Mouse (Mus musculus): ENCODE measurements around the gene Hba-a2.
"Not testable (repeated sequence)": the region's sequence is repeated elsewhere in the genome, so short reads cannot be mapped to it uniquely, and the experiment has no call there.

Hba-a2 gene

DNA sequence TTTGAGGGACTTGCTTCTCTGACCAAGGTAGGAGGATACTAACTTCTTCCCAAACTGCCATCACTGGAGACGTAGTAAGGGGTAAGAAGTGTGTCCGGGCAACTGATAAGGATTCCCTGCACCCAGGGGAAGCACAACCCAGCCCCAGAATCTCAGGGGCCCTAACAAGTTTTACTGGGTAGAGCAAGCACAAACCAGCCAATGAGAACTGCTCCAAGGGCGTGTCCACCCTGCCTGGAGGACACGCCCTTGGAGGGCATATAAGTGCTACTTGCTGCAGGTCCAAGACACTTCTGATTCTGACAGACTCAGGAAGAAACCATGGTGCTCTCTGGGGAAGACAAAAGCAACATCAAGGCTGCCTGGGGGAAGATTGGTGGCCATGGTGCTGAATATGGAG, at the start of gene Hba-a2:
Gene Hba-a2 (plus strand): TSS at position 287 of the 400 bp plus-strand sequence.
- peaks cover 32% of the 10 kb centered on the region for H3K27me3 ChIP-seq (ENCODE audit: insufficient read depth, low read length)
- H3K9me3 ChIP-seq (ENCODE audit: low read length); H3K36me3 ChIP-seq (ENCODE audit: insufficient read depth, low read length); H3K4me3 ChIP-seq (replicated peaks; ENCODE audit: low read length); H3K4me1 ChIP-seq (replicated peaks; ENCODE audit: low read depth, low read length): not testable (repeated sequence)

DNA sequence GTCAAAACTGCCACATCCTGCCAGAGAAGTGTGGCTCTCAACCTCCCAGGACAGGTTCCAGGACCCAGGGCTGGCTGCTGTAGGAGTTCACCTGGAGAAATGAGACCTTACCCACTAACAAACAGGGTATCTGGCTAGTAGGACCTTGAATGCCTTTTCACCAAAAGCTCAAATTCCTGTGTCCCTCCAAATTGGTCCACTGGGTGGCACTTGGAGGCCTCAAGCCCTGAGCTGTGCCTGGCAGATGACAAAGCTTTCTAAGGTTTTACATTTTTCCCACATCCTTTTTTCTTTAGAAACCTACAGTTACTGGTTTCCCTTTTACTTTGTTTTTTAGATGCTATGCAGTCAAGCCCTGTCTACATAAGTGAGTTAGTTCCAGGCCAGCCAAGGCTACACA, 49.2 kb upstream of the Hba-a2 start:
- Histone ChIP-seq H3K4me3 (replicated peaks; ENCODE audit: low read length) (no peak overlapping the region), H3K9me3 (ENCODE audit: low read length) (no peaks in the 10 kb centered on the region)
- TF ChIP-seq POU5F1 (IDR thresholded peaks at IDR 0.05; ENCODE audit: borderline replicate concordance, low read length) (no peak), NANOG (IDR thresholded peaks at IDR 0.05; ENCODE audit: borderline replicate concordance, low read length) (no peak), CTCF (conservative IDR thresholded peaks at IDR 0.05; ENCODE audit: low read length) (no peak)

DNA sequence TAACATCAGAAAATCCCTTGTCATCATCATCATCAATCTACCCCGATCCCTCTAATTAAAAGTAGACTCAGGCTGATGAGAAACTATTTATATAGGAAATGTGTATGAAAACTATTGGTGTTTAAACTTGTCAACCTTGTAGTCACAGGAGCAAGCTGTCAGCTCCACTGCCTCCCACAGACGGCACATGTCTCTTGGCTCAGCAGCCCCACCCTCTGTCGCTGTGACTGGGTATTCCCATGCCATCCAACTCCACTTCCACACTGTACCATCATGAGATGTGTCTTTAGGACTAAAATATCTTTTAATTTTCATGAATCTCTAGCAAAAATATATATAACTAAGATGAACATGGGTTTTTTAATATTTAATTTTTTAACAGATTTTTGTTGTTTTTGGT, 47.9 kb upstream of the Hba-a2 start:
- TF ChIP-seq NANOG (IDR thresholded peaks at IDR 0.05; ENCODE audit: borderline replicate concordance, low read length) = no peak
- TF ChIP-seq CTCF (conservative IDR thresholded peaks at IDR 0.05; ENCODE audit: low read length) = no peak
- TF ChIP-seq POU5F1 (IDR thresholded peaks at IDR 0.05; ENCODE audit: borderline replicate concordance, low read length) = no peak
- H3K4me3 ChIP-seq (replicated peaks; ENCODE audit: low read length) = no peak overlapping the region
- no peaks in the 10 kb centered on the region for H3K27me3 ChIP-seq (ENCODE audit: insufficient read depth, low read length)
- H3K4me1 ChIP-seq (replicated peaks; ENCODE audit: low read depth, low read length) = peaks cover 12% of the 10 kb centered on the region
- peaks cover 82% of the 10 kb centered on the region for H3K36me3 ChIP-seq (ENCODE audit: insufficient read depth, low read length)
- H3K9me3 ChIP-seq (ENCODE audit: low read length) = no peaks in the 10 kb centered on the region

More for the DNA sequence above, 49.2 kb upstream of the Hba-a2 start:
- Histone ChIP-seq H3K4me1 (replicated peaks; ENCODE audit: low read depth, low read length) (peaks cover 19% of the 10 kb centered on the region), H3K27me3 (ENCODE audit: insufficient read depth, low read length) (no peaks in the 10 kb centered on the region), H3K36me3 (ENCODE audit: insufficient read depth, low read length) (peaks cover 85% of the 10 kb centered on the region)

DNA sequence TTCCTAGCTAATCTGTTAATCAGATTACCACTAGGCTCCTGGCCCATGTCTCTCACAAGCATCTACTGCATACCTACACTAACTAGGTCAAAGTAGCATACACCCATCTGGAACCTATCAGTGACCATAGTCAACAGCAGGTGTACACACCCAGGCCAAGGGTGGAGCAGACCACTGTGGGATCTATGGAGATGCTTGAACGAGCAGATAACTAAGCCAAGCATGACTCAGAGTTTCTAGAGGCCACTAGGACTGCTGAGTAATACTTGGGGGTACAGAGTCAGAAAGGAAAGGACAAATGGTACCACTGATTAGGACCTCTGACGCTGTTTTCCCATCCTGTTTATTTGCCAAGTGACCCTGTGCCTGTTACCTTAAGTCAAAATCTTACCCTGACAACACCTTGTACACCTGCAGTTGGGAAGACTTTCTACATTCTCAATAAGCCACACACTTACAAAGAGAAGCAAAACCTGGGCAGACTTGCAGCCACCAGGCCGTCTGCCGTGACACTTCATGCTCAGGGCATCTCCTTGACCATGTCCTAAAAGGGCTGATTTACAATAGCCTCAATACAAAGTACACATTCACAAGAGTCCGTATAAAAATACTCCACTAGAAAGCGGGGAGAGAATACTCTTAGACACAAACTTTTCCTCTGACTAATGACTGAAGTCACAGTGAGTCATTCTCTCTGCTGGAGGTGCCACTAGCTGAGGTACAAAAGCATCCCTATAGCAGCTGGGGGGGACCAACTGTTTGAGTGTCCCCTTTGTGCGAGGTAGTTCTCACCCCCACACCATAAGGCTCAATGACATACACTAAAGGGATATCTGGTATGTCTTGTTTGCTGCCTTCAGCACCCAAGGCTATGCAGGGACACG, 45.2 kb upstream of the Hba-a2 start:
- TF ChIP-seq CTCF (conservative IDR thresholded peaks at IDR 0.05; ENCODE audit: low read length) = no peak
- TF ChIP-seq POU5F1 (IDR thresholded peaks at IDR 0.05; ENCODE audit: borderline replicate concordance, low read length) = no peak
- no peak for TF ChIP-seq NANOG (IDR thresholded peaks at IDR 0.05; ENCODE audit: borderline replicate concordance, low read length)
- Histone ChIP-seq H3K4me3 (replicated peaks; ENCODE audit: low read length) (no peak overlapping the region), H3K4me1 (replicated peaks; ENCODE audit: low read depth, low read length) (no peaks in the 10 kb centered on the region), H3K27me3 (ENCODE audit: insufficient read depth, low read length) (no peaks in the 10 kb centered on the region), H3K9me3 (ENCODE audit: low read length) (no peaks in the 10 kb centered on the region), H3K36me3 (ENCODE audit: insufficient read depth, low read length) (peaks cover 90% of the 10 kb centered on the region)

DNA sequence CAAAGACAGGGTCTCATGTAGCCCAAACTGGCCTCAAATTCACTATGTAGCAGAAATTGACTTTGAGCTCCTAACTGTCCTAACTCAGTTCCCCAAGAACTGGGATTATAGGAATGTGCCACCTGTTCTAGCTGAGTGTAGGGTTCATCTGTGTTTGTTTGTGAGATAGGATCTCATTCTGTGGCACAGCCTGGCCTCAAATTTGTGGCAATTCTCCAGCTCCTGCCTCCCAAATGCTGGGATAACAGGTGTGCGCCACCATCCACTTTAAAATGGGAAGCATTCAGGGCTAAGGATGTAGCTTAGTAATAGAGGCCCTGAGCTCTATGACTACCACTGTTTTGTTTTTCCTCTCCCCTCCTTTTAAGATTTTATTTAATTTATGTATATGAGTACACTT, 43.2 kb upstream of the Hba-a2 start:
- no peaks in the 10 kb centered on the region for H3K27me3 ChIP-seq (ENCODE audit: insufficient read depth, low read length)
- no peak overlapping the region for H3K4me3 ChIP-seq (replicated peaks; ENCODE audit: low read length)
- no peaks in the 10 kb centered on the region for H3K9me3 ChIP-seq (ENCODE audit: low read length)
- TF ChIP-seq CTCF (conservative IDR thresholded peaks at IDR 0.05; ENCODE audit: low read length) (no peak), POU5F1 (IDR thresholded peaks at IDR 0.05; ENCODE audit: borderline replicate concordance, low read length) (no peak), NANOG (IDR thresholded peaks at IDR 0.05; ENCODE audit: borderline replicate concordance, low read length) (no peak)
- no peaks in the 10 kb centered on the region for H3K4me1 ChIP-seq (replicated peaks; ENCODE audit: low read depth, low read length)
- H3K36me3 ChIP-seq (ENCODE audit: insufficient read depth, low read length) = peaks cover 73% of the 10 kb centered on the region

DNA sequence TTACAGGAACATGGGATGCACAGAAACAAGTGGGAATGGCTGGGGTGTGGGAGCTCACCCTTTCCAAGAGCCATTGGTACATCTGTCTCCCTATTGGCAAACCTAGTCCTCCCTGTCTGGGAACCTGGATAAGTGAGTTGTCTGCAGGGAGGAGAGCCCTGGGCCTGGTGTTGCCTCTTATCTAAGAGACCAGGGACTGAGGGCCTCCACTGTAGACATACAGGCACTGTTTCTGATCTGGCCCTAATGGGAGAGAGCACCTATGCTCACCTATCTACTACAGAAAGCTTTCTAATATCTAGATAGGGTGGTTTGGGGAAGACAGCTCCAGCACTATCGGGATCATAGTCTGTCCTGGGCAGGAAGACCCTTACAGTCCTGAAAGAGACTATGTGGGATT, 40.1 kb upstream of the Hba-a2 start:
- no peaks in the 10 kb centered on the region; the same call in 1 of the 2 replicates for H3K4me1 ChIP-seq (replicated peaks; ENCODE audit: low read depth, low read length)
- H3K27me3 ChIP-seq (ENCODE audit: insufficient read depth, low read length) = no peaks in the 10 kb centered on the region
- peaks cover 54% of the 10 kb centered on the region for H3K36me3 ChIP-seq (ENCODE audit: insufficient read depth, low read length)
- TF ChIP-seq NANOG (IDR thresholded peaks at IDR 0.05; ENCODE audit: borderline replicate concordance, low read length) = no peak
- TF ChIP-seq CTCF (conservative IDR thresholded peaks at IDR 0.05; ENCODE audit: low read length) = no peak
- no peak for TF ChIP-seq POU5F1 (IDR thresholded peaks at IDR 0.05; ENCODE audit: borderline replicate concordance, low read length)
- H3K9me3 ChIP-seq (ENCODE audit: low read length) = no peaks in the 10 kb centered on the region
- H3K4me3 ChIP-seq (replicated peaks; ENCODE audit: low read length) = no peak overlapping the region

DNA sequence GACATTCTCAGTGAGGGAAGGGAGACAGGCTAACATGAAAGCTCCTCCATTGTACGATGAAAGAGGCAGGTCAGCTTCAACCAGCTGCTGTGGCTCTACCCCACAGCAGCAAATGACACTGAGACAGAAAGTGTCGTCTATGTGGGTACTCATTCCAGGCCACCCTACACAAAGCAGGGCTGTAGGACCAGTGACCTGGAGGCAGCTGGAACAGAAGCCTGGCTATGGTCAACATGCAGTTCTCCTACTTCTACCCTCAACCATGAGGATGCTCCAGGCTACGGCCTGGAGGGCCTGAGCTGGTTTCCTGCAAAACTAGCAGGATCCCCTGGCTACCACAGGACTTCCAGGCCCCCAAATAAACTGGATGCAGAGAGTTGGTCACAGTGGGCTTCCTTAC, 39.7 kb upstream of the Hba-a2 start:
- TF ChIP-seq CTCF (conservative IDR thresholded peaks at IDR 0.05; ENCODE audit: low read length) = no peak
- no peak for TF ChIP-seq POU5F1 (IDR thresholded peaks at IDR 0.05; ENCODE audit: borderline replicate concordance, low read length)
- no peak for TF ChIP-seq NANOG (IDR thresholded peaks at IDR 0.05; ENCODE audit: borderline replicate concordance, low read length)
- Histone ChIP-seq H3K36me3 (ENCODE audit: insufficient read depth, low read length) (peaks cover 52% of the 10 kb centered on the region), H3K9me3 (ENCODE audit: low read length) (no peaks in the 10 kb centered on the region), H3K4me3 (replicated peaks; ENCODE audit: low read length) (no peak overlapping the region), H3K27me3 (ENCODE audit: insufficient read depth, low read length) (no peaks in the 10 kb centered on the region), H3K4me1 (replicated peaks; ENCODE audit: low read depth, low read length) (no peaks in the 10 kb centered on the region; the same call in 1 of the 2 replicates)

DNA sequence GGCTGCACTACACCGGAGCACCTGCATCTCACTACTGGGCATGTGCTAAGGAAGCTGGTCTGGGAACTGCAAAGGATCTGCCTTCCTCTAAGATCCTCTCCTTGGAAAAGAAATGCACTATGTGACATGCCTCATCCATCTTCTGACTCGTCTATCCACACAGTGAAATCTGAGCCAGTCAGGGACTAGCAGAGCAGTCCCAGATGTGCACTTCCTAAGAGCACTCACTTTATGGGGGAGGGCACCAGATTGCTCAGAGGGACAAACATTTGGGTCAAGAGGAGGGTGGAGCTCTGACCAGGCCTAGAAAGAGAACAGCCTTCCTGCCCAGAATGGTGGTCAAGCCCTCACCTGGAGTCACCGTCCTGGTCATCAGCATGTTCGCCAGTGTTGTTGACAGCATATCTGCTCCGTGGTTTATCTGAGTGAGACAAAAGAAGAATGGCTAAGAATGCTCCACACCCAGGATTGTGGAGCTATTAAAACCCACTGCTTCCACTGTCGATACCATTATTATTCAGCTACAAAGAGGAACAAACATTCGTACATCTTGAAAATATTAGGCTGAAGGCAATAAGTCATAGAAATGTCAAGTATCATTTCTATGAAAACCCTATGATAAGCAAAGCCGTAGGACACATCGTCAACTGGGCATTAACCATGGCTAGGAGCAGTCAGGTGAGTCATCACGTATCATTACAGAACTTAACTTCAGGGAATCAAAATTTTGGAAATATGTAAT, 33.4 kb upstream of the Hba-a2 start:
- TF ChIP-seq NANOG (IDR thresholded peaks at IDR 0.05; ENCODE audit: borderline replicate concordance, low read length) = no peak
- no peak for TF ChIP-seq POU5F1 (IDR thresholded peaks at IDR 0.05; ENCODE audit: borderline replicate concordance, low read length)
- TF ChIP-seq CTCF (conservative IDR thresholded peaks at IDR 0.05; ENCODE audit: low read length) = no peak
- Histone ChIP-seq H3K4me1 (replicated peaks; ENCODE audit: low read depth, low read length) (peaks cover 20% of the 10 kb centered on the region), H3K27me3 (ENCODE audit: insufficient read depth, low read length) (no peaks in the 10 kb centered on the region), H3K36me3 (ENCODE audit: insufficient read depth, low read length) (peaks cover 33% of the 10 kb centered on the region), H3K9me3 (ENCODE audit: low read length) (no peaks in the 10 kb centered on the region), H3K4me3 (replicated peaks; ENCODE audit: low read length) (no peak overlapping the region)
